Mouse (Mus musculus) C2C12 (cell line): ENCODE measurements around the gene Cep57.

Experiments
- CTCF ChIP-seq: IDR thresholded peaks from one replicate; pipeline ENCODE4 v1.5.1; 2011; ENCODE audit not compliant: control insufficient read depth, insufficient read depth, insufficient read length
- MAX ChIP-seq: IDR thresholded peaks from one replicate; pipeline ENCODE4 v1.6.1; 2011; ENCODE audit warnings: mild to moderate bottlenecking, control low read depth
- MYOD1 ChIP-seq: IDR thresholded peaks from one replicate; pipeline ENCODE4 v1.6.1; 2011; ENCODE audit warnings: low read depth; ENCODE audit not compliant: control insufficient read depth, insufficient read length
- USF1 ChIP-seq: IDR thresholded peaks from one replicate; pipeline ENCODE4 v1.6.1; 2011; ENCODE audit warnings: low read depth, mild to moderate bottlenecking, control low read depth, moderate library complexity

- no peak for TF ChIP-seq CTCF
- TF ChIP-seq MYOD1 = no peak
- TF ChIP-seq MAX = no peak
- TF ChIP-seq USF1 = no peak
Measured at GRCm38 (mm10) chr9:13807657-13808056, 19.2 kb downstream of the Cep57 start.
